Mouse (Mus musculus) myocyte (in vitro differentiated cells): ENCODE data around the gene Nkapd1.

Source experiments
- CEBPB ChIP-seq: IDR thresholded peaks from 2 replicates; pipeline ENCODE4 v1.6.1; 2011; ENCODE audit warnings: mild to moderate bottlenecking, moderate library complexity; ENCODE audit not compliant: poor library complexity, insufficient read depth, severe bottlenecking
- E2F4 ChIP-seq: IDR thresholded peaks from one replicate; pipeline ENCODE4 v1.6.1; 2011; ENCODE audit warnings: mild to moderate bottlenecking, control low read depth, moderate library complexity; ENCODE audit not compliant: insufficient read depth
- MAX ChIP-seq: IDR thresholded peaks from one replicate; pipeline ENCODE4 v1.6.1; 2011; ENCODE audit warnings: low read depth, mild to moderate bottlenecking, control low read depth
- MYOD1 ChIP-seq, 3 experiments: IDR thresholded peaks; one replicate each; pipeline ENCODE4 v1.6.1; 2011; ENCODE audit warnings: control low read depth in 2 of 3, low read depth in 2 of 3, mild to moderate bottlenecking in 2 of 3, moderate library complexity in 1 of 3; ENCODE audit not compliant: insufficient read length in 2 of 3, control insufficient read depth in 1 of 3
- MYOG ChIP-seq, 3 experiments: IDR thresholded peaks; one replicate each; pipeline ENCODE4 v1.6.1; 2011; ENCODE audit warnings: control low read depth in 2 of 3, low read depth in 2 of 3, mild to moderate bottlenecking in 2 of 3; ENCODE audit not compliant: insufficient read length in 2 of 3, control insufficient read depth in 1 of 3, insufficient read depth in 1 of 3
- POLR2A ChIP-seq: IDR thresholded peaks from one replicate; pipeline ENCODE4 v1.6.1; 2011; ENCODE audit warnings: low read depth, mild to moderate bottlenecking, control low read depth, moderate library complexity; ENCODE audit not compliant: insufficient read length
- POLR2AphosphoS2 ChIP-seq: IDR thresholded peaks from one replicate; pipeline ENCODE4 v1.6.1; 2011; ENCODE audit warnings: low read depth, control low read depth; ENCODE audit not compliant: insufficient read length
- REST ChIP-seq: IDR thresholded peaks from one replicate; pipeline ENCODE4 v1.6.1; 2011; ENCODE audit warnings: mild to moderate bottlenecking, control low read depth, moderate library complexity; ENCODE audit not compliant: insufficient read depth, insufficient read length
- TCF12 ChIP-seq: IDR thresholded peaks from one replicate; pipeline ENCODE4 v1.6.1; 2011; ENCODE audit warnings: mild to moderate bottlenecking, control low read depth; ENCODE audit not compliant: poor library complexity, insufficient read depth, severe bottlenecking
- TCF3 ChIP-seq: IDR thresholded peaks from one replicate; pipeline ENCODE4 v1.6.1; 2011; ENCODE audit warnings: low read depth, control low read depth; ENCODE audit not compliant: insufficient read length
- USF1 ChIP-seq: IDR thresholded peaks from one replicate; pipeline ENCODE4 v1.6.1; 2011; ENCODE audit warnings: low read depth, mild to moderate bottlenecking, control low read depth, moderate library complexity

- TF ChIP-seq TCF12 (no peak), POLR2A (no peak), MYOD1 (IDR thresholded peaks at IDR 0.05; ENCODE audit: control insufficient read depth in 1 of 3, insufficient read length in 2 of 3, low read depth in 2 of 3) (no peak), CEBPB (no peak), REST (no peak), MAX (no peak), POLR2AphosphoS2 (no peak), USF1 (no peak), E2F4 (no peak), MYOG (IDR thresholded peaks at IDR 0.05; ENCODE audit: control insufficient read depth in 1 of 3, insufficient read depth in 1 of 3, insufficient read length in 2 of 3, low read depth in 2 of 3) (no peak), TCF3 (no peak)
Measured at GRCm38 (mm10) chr9:50601536-50601935, 15.7 kb downstream of the Nkapd1 start.
